Mouse (Mus musculus) gastrocnemius, postnatal 36 days (tissue): ENCODE measurements at regions not wholly inside any gene's neighbourhood (a gene's known extent, or its start where the extent isn't known, plus 50 kb on each side); places are given as distances from the start of the nearest gene placed in this dataset.

Source experiments
- DNase-seq, 2 experiments: peaks; one replicate each; pipeline ENCODE4 v3.0.0; 2022
- intact Hi-C: fragments of 180-260 bp; cut with DNase I; formaldehyde crosslinking; loops from one replicate; pipeline ENCODE4 v1.15.1; 2025

- no peak for DNase-seq
- intact Hi-C loops, result no loop called here
These were observed 61.6 kb downstream of the Gm10295 start for GRCm38 (mm10) chr7:71289702-71290101.

DNA sequence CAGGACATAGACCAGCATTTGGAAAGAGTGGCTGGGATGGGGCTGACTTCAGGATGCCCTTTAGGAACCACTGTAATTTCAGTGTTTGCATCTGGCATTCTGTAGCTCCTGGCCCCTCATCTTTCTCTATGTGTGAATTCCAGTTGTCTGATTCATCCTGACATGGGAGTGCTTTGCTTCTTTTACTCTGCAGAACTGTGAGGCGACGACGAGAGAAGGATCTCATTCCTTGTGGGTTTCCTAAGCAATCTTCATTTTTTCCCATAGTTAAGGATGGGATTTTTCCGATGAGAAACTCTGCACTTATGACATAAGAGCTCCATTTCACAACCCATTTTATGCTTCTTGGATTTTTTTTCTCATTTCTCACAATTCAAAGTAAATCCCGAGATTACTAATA is 62.0 kb downstream of the Gm10295 start:
- intact Hi-C loops, result no loop called here
- DNase-seq, result no peak

DNA sequence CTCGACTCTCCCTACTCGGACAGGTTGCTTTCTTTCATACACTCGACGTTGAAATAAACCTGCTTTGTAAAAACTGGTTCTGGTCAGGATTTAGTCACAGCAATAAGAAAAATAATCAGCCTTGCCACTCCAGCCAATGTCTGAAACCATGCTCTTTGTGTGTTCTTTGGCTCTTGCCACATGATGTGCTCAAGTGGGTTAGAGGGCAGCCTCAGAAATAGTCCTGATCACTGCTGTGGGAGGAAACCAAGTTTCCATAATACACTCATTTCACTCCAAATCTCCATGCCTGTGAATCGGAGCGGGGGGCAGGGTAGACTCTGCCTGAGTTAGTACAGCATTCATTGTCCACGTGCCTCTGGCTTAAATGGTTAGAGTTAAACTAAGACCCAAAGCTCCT is 63.8 kb downstream of the Gm10295 start:
- DNase-seq, result no peak
- intact Hi-C loops, result no loop called here

DNA sequence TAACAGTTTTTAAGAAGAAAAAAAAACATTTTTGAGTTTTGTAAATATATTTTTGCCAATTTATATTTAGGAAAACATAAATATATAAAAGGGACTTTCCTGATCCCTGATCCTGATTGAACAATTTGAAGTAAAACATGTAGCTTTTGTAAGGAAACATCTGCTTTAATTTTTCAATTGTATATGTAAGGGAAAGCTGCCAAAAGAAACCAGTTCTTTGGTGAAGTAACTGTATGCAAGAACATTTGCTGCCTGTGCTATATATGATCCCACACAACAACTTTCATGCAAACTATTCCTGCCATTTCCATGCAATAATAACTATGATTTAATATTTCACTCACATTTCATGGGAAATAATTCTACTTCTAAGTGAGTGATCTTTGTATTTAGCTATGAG is 67.0 kb downstream of the Gm10295 start:
- DNase-seq, result no peak
- intact Hi-C loops, result no loop called here

GRCm38 (mm10) chr7:71283419-71283818 is 67.9 kb downstream of the Gm10295 start:
- intact Hi-C loops, result no loop called here

GRCm38 (mm10) chr7:71266101-71266500 is 85.2 kb downstream of the Gm10295 start:
- DNase-seq, result no peak
- intact Hi-C loops, result no loop called here

More at GRCm38 (mm10) chr7:71283419-71283818, 67.9 kb downstream of the Gm10295 start:
- DNase-seq, result no peak

GRCm38 (mm10) chr7:71264115-71264514 is 87.2 kb downstream of the Gm10295 start:
- DNase-seq, result no peak
- intact Hi-C loops, result no loop called here

DNA sequence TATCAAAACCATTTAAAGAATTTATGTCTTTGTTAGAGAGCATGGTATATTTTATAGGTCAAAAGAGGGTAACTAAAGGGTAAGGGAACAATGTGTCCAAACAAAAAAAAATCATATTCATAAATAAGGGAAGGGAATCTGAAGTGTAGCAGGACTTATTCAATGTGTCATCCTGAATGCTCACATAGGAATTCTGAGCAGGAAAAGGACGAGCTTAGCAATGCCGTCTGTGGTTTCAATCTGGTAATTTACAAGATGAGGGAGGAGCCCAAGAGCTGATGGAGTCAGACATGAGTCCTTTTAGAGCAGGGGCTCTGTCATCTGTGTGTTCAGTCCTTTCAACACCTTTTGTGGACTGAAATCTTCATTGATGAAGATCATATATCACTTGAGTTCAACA is 101.6 kb downstream of the Gm10295 start:
- no peak for DNase-seq
- intact Hi-C loops, result no loop called here

GRCm38 (mm10) chr7:71249216-71249615 is 102.1 kb downstream of the Gm10295 start:
- DNase-seq, result no peak
- intact Hi-C loops, result no loop called here

GRCm38 (mm10) chr7:71247922-71248321 is 103.4 kb downstream of the Gm10295 start:
- intact Hi-C loops, result no loop called here
- DNase-seq, result no peak

DNA sequence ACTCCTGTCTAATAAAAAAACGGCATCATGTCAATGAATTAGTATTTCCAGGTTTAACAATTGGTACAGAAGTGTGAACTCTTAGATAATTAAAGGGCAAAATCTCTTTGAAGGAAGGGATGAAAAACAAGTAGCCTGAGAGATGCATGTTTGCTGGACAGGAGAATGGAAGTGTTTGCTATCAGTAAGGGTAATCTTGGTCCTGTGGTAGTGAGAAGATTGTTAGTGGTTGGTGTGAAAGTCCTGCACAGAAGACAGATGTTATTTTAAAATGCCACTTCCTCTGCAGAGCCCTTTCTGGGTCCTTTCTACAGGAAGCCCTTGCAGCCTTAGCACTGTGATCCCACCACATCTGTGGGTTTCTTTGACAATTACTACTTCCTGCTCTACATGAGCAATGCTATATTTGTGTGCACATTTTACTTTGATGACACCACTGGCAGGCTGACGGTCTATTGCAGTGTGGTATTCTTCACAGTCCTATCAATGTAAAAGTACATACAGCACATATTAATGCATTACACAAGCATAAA is 108.8 kb downstream of the Gm10295 start:
- intact Hi-C loops, result no loop called here
- DNase-seq, result no peak

DNA sequence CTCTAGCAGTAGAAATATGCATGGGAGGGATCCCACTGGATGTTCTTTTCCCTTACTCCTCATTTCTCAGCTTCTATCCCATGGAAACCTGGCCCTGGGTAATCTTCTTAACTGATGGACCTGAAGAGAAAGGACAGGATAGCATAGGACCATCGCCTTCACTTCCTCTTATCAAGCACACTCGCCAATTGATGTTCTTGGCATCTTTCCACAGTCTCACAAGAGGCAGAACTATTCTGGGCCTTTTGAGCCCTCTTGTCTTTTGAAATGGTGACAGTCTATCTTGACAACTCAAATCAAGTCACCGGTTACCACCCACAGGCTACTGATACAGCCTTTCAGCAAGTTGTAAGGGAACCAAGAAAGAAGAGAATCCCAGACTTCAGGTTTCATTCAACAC is 112.1 kb downstream of the Gm10295 start:
- no peak for DNase-seq
- intact Hi-C loops, result no loop called here

DNA sequence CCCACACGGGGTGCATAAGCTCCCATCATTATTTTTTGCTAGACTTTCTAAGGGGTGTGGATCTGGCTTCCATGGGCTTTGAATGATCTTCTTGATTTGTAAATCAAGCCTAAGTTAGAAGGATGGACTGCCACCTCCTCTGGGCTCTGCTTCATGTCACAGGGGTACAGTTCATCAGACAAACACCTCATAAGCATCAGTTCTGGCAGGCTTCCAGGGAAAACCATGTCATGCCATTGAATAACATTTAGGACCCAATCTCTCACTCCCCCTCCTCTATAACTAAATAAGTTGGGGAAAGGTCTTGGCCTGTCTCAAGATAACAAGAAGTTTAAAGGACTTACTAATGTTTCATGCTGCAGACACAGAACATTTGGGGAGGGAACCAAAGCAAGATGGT is 115.0 kb downstream of the Gm10295 start:
- intact Hi-C loops, result no loop called here
- no peak for DNase-seq

GRCm38 (mm10) chr7:71234176-71234769 is 117.0 kb downstream of the Gm10295 start:
- intact Hi-C loops, result no loop called here
- DNase-seq, result no peak

GRCm38 (mm10) chr7:71232821-71233815 is 118.2 kb downstream of the Gm10295 start:
- intact Hi-C loops, result no loop called here
- DNase-seq, result no peak

GRCm38 (mm10) chr7:71230901-71231477 is 120.3 kb downstream of the Gm10295 start:
- no peak for DNase-seq
- intact Hi-C loops, result no loop called here

GRCm38 (mm10) chr7:71229183-71229582 is 122.1 kb downstream of the Gm10295 start:
- no peak for DNase-seq
- intact Hi-C loops, result no loop called here

DNA sequence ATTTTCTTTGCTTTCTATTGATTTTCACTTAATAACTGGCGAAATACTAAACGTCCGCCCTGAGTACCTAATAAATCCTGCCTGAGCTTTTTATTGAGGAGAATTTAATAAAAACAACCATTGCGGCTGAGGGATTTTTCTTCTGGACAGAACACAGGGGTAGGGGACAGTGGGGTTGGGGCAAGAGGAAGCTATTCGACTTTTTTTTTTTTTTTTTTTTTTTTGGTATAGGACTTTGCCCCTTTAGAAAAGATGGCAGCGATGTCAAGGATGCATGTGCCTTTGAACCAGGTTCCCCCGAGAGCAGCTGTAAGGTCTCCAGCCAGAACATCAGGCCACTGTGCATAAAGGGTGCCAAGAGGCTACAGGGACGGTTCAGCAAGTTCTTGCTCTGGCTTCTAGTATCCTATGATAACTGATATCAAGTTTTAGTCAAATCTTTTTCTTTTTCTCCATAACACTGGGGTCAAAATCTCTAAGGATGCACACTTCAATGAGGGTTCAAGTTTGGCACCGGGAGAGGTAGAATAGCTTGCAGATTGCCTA is 126.9 kb downstream of the Gm10295 start:
- DNase-seq, result no peak
- intact Hi-C loops, result no loop called here

- DNase-seq, result no peak
- intact Hi-C loops, result no loop called here
These were observed 127.6 kb downstream of the Gm10295 start for GRCm38 (mm10) chr7:71223513-71224319.

DNA sequence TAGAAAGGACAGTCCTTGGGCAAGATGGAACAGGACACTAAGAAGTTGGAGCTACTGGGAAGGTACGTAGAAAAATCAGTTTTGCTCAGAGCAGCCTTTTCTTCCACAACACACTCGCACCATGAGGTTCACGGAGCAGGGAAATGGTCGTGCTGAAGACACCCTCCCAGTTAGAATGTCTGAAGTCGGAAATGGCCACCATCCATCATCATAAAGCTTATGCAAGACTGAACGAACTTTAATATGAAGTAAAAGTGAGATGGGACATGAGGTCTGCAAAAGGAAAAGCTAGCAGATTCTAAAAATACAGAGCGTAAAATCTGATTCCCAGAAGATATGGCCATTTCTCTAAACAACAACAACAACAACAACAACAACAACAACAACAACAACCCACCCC is 133.9 kb downstream of the Gm10295 start:
- intact Hi-C loops, result no loop called here
- no peak for DNase-seq
